Mouse (Mus musculus) kidney, embryonic 15.5 days (tissue): ENCODE data around the gene Tenm2. TPM values are rescaled to one million over a fixed set of nuclear protein-coding genes. Genes with fewer than 3 reads are reported as not detected.

ENCODE experiments used
- ATAC-seq: fragments of 200-750 bp; cut with Nextera tagmentation; replicated peaks from 2 replicates; pipeline ENCODE4 v1.8.0; 2017; ENCODE audit warnings: moderate TSS enrichment; ENCODE audit not compliant: low FRiP score
- H3K27ac ChIP-seq: fragments of 300-500 bp; sonication (generic); 2 replicates; pipeline ENCODE4 v1.5.1; 2015; ENCODE audit warnings: mild to moderate bottlenecking, inconsistent platforms
- H3K27me3 ChIP-seq: fragments of 300-500 bp; sonication (generic); 2 replicates; pipeline ENCODE4 v1.6.1; 2015; ENCODE audit warnings: inconsistent platforms
- H3K36me3 ChIP-seq: fragments of 300-500 bp; sonication (generic); 2 replicates; pipeline ENCODE4 v1.6.1; 2015; ENCODE audit warnings: inconsistent platforms
- H3K4me1 ChIP-seq: fragments of 300-500 bp; sonication (generic); 2 replicates; pipeline ENCODE4 v1.6.1; 2015; ENCODE audit warnings: inconsistent platforms
- H3K4me2 ChIP-seq: fragments of 300-500 bp; sonication (generic); 2 replicates; pipeline ENCODE4 v1.6.1; 2015; ENCODE audit warnings: moderate library complexity, mild to moderate bottlenecking, inconsistent platforms
- H3K4me3 ChIP-seq: fragments of 300-500 bp; sonication (generic); replicated peaks from 2 replicates; pipeline ENCODE4 v1.5.1; 2015; ENCODE audit warnings: mild to moderate bottlenecking, inconsistent platforms
- H3K9ac ChIP-seq: fragments of 300-500 bp; sonication (generic); 2 replicates; pipeline ENCODE4 v1.6.1; 2015; ENCODE audit warnings: mild to moderate bottlenecking, inconsistent platforms
- H3K9me3 ChIP-seq: fragments of 300-500 bp; sonication (generic); replicated peaks from 2 replicates; pipeline ENCODE4 v1.6.1; 2016; ENCODE audit warnings: inconsistent platforms
- WGBS: fragments of 180-500 bp; shearing (Covaris S2); methylation state at CpG from one replicate; pipeline ENCODE4 v1.1.7; 2015; ENCODE audit warnings: mixed read lengths; 5-methylcytosine and 5-hydroxymethylcytosine counted together
- polyA plus RNA-seq: library from polyadenylated mRNA; unstranded; fragments of >200 nt; fragmentation: Nextera tagmentation; extraction: Ambion mirVana; gene quantifications from 2 replicates; pipeline ENCODE4 v1.2.1, GENCODE M21; 2015

Gene Tenm2
- polyA plus RNA-seq, result 0.73 and 0.78 TPM in 2 replicates

GRCm38 (mm10) chr11:37235914-37236600, at the start of gene Tenm2:
TSS of gene Tenm2 (minus strand) at chr11:37235964.
- peak within 1 kb of the TSS; percentile 60 for H3K27ac ChIP-seq
- H3K9me3 ChIP-seq, result no peaks in the 10 kb centered on the region
- H3K4me2 ChIP-seq, result peak within 1 kb of the TSS; percentile 96
- H3K4me1 ChIP-seq, result peaks cover 12% of the 10 kb centered on the region; the same call in 1 of the 2 replicates
- no peaks in the 10 kb centered on the region for H3K36me3 ChIP-seq
- peak within 1 kb of the TSS; percentile 56 for H3K9ac ChIP-seq
- peak; percentile 98 for ATAC-seq
- WGBS, result under 1% methylated on average over 58 of the region's 59 CpGs
- H3K27me3 ChIP-seq, result peaks cover 47% of the 10 kb centered on the region
- peak within 1 kb of the TSS; percentile 79 for H3K4me3 ChIP-seq

GRCm38 (mm10) chr11:37285186-37285585, 49.4 kb upstream of the Tenm2 start:
- H3K9ac ChIP-seq, result no peak overlapping the region
- H3K27ac ChIP-seq, result no peak overlapping the region
- H3K4me1 ChIP-seq, result no peaks in the 10 kb centered on the region
- 82% methylated on average over 2 of the region's 2 CpGs for WGBS
- no peak for ATAC-seq
- H3K9me3 ChIP-seq, result no peaks in the 10 kb centered on the region
- H3K27me3 ChIP-seq, result no peaks in the 10 kb centered on the region
- H3K4me3 ChIP-seq, result no peak overlapping the region
- H3K4me2 ChIP-seq, result no peak overlapping the region
- H3K36me3 ChIP-seq, result no peaks in the 10 kb centered on the region

GRCm38 (mm10) chr11:37248796-37249195, 13.0 kb upstream of the Tenm2 start:
- 77% methylated on average over 2 of the region's 2 CpGs for WGBS
- Histone ChIP-seq H3K4me2 (no peak overlapping the region), H3K4me3 (no peak overlapping the region), H3K9me3 (no peaks in the 10 kb centered on the region), H3K9ac (no peak overlapping the region), H3K27ac (no peak overlapping the region), H3K27me3 (no peaks in the 10 kb centered on the region), H3K36me3 (no peaks in the 10 kb centered on the region), H3K4me1 (no peaks in the 10 kb centered on the region)
- no peak for ATAC-seq

- no peaks in the 10 kb centered on the region for H3K9me3 ChIP-seq
- peak overlapping the region; percentile 96 for H3K4me2 ChIP-seq
- H3K27ac ChIP-seq, result no peak overlapping the region
- WGBS, result 43% methylated on average over 7 of the region's 7 CpGs
- peak overlapping the region; percentile 56 for H3K9ac ChIP-seq
- ATAC-seq, result no peak
- peak overlapping the region; percentile 79 for H3K4me3 ChIP-seq
- no peaks in the 10 kb centered on the region for H3K36me3 ChIP-seq
- H3K27me3 ChIP-seq, result peaks cover 37% of the 10 kb centered on the region
- H3K4me1 ChIP-seq, result peaks cover 12% of the 10 kb centered on the region; the same call in 1 of the 2 replicates
Observed at GRCm38 (mm10) chr11:37237096-37237725, 1.4 kb upstream of the Tenm2 start.

GRCm38 (mm10) chr11:37236601-37237083, 878 bp upstream of the Tenm2 start:
- H3K4me1 ChIP-seq, result peaks cover 12% of the 10 kb centered on the region; the same call in 1 of the 2 replicates
- H3K9ac ChIP-seq, result peak overlapping the region; percentile 56
- ATAC-seq, result peak; percentile 95
- H3K27ac ChIP-seq, result peak overlapping the region; percentile 60
- peak overlapping the region; percentile 79 for H3K4me3 ChIP-seq
- H3K4me2 ChIP-seq, result peak overlapping the region; percentile 96
- no peaks in the 10 kb centered on the region for H3K36me3 ChIP-seq
- WGBS, result under 1% methylated on average over 31 of the region's 31 CpGs
- no peaks in the 10 kb centered on the region for H3K9me3 ChIP-seq
- H3K27me3 ChIP-seq, result peaks cover 42% of the 10 kb centered on the region

- H3K27me3 ChIP-seq, result peaks cover 47% of the 10 kb centered on the region
- WGBS, result 7% methylated on average over 18 of the region's 18 CpGs
- no peaks in the 10 kb centered on the region for H3K36me3 ChIP-seq
- ATAC-seq, result no peak
- 0 out of 2 replicates have a peak overlapping the region, but pooled peaks have one; percentile 56 for H3K9ac ChIP-seq
- H3K4me2 ChIP-seq, result peak overlapping the region; percentile 96
- H3K27ac ChIP-seq, result no peak overlapping the region
- peak overlapping the region; percentile 79 for H3K4me3 ChIP-seq
- peaks cover 12% of the 10 kb centered on the region; the same call in 1 of the 2 replicates for H3K4me1 ChIP-seq
- H3K9me3 ChIP-seq, result no peaks in the 10 kb centered on the region
Observed at GRCm38 (mm10) chr11:37235021-37235795, 556 bp downstream of the Tenm2 start.

- 66% methylated on average over 1 of the region's 1 CpGs for WGBS
Observed at GRCm38 (mm10) chr11:37227404-37227803, 8.4 kb downstream of the Tenm2 start.

GRCm38 (mm10) chr11:37226943-37227342, 8.8 kb downstream of the Tenm2 start:
- H3K9me3 ChIP-seq, result no peaks in the 10 kb centered on the region
- WGBS, result 37% methylated on average over 10 of the region's 10 CpGs
- no peak for ATAC-seq
- H3K36me3 ChIP-seq, result no peaks in the 10 kb centered on the region
- H3K4me1 ChIP-seq, result no peaks in the 10 kb centered on the region
- no peak overlapping the region for H3K4me3 ChIP-seq
- peaks cover 7% of the 10 kb centered on the region for H3K27me3 ChIP-seq
- no peak overlapping the region for H3K4me2 ChIP-seq
- H3K27ac ChIP-seq, result no peak overlapping the region
- H3K9ac ChIP-seq, result no peak overlapping the region

More at GRCm38 (mm10) chr11:37227404-37227803, 8.4 kb downstream of the Tenm2 start:
- no peak overlapping the region for H3K4me3 ChIP-seq
- H3K36me3 ChIP-seq, result no peaks in the 10 kb centered on the region
- peaks cover 11% of the 10 kb centered on the region for H3K27me3 ChIP-seq
- no peak overlapping the region for H3K9ac ChIP-seq
- H3K4me2 ChIP-seq, result no peak overlapping the region
- no peaks in the 10 kb centered on the region for H3K4me1 ChIP-seq
- H3K9me3 ChIP-seq, result no peaks in the 10 kb centered on the region
- H3K27ac ChIP-seq, result no peak overlapping the region
- ATAC-seq, result no peak

GRCm38 (mm10) chr11:37222737-37223136, 13.0 kb downstream of the Tenm2 start:
- H3K27ac ChIP-seq, result no peak overlapping the region
- H3K4me2 ChIP-seq, result no peak overlapping the region
- no peaks in the 10 kb centered on the region for H3K4me1 ChIP-seq
- no peak overlapping the region for H3K4me3 ChIP-seq
- H3K27me3 ChIP-seq, result no peaks in the 10 kb centered on the region
- no peaks in the 10 kb centered on the region for H3K9me3 ChIP-seq
- no peaks in the 10 kb centered on the region for H3K36me3 ChIP-seq
- ATAC-seq, result no peak
- WGBS, result 71% methylated on average over 2 of the region's 2 CpGs
- H3K9ac ChIP-seq, result no peak overlapping the region

GRCm38 (mm10) chr11:37222056-37222455, 13.7 kb downstream of the Tenm2 start:
- Histone ChIP-seq H3K9ac (no peak overlapping the region), H3K4me3 (no peak overlapping the region), H3K4me1 (no peaks in the 10 kb centered on the region), H3K36me3 (no peaks in the 10 kb centered on the region), H3K9me3 (no peaks in the 10 kb centered on the region), H3K27ac (no peak overlapping the region), H3K4me2 (no peak overlapping the region), H3K27me3 (no peaks in the 10 kb centered on the region)
- 83% methylated on average over 2 of the region's 2 CpGs for WGBS
- ATAC-seq, result no peak

GRCm38 (mm10) chr11:37220921-37221320, 14.8 kb downstream of the Tenm2 start:
- Histone ChIP-seq H3K4me2 (no peak overlapping the region), H3K36me3 (no peaks in the 10 kb centered on the region), H3K27me3 (no peaks in the 10 kb centered on the region), H3K4me1 (no peaks in the 10 kb centered on the region), H3K4me3 (no peak overlapping the region), H3K9me3 (no peaks in the 10 kb centered on the region), H3K9ac (no peak overlapping the region), H3K27ac (no peak overlapping the region)
- WGBS, result 85% methylated on average over 6 of the region's 6 CpGs
- ATAC-seq, result no peak

GRCm38 (mm10) chr11:37186132-37186531, 49.6 kb downstream of the Tenm2 start:
- WGBS, result 9% methylated on average over 3 of the region's 3 CpGs

More at GRCm38 (mm10) chr11:37186132-37186531, 49.6 kb downstream of the Tenm2 start:
- H3K4me1 ChIP-seq, result no peaks in the 10 kb centered on the region
- H3K9me3 ChIP-seq, result no peaks in the 10 kb centered on the region
- ATAC-seq, result no peak
- H3K4me3 ChIP-seq, result no peak overlapping the region
- H3K27me3 ChIP-seq, result no peaks in the 10 kb centered on the region
- H3K27ac ChIP-seq, result no peak overlapping the region
- H3K4me2 ChIP-seq, result no peak overlapping the region
- H3K36me3 ChIP-seq, result no peaks in the 10 kb centered on the region
- H3K9ac ChIP-seq, result no peak overlapping the region
